Mouse (Mus musculus) forebrain, embryonic 14.5 days (tissue): Measurements from ENCODE around the gene Cckar. TPM values are rescaled to one million over a fixed set of nuclear protein-coding genes. Genes with fewer than 3 reads are reported as not detected.
A peak's percentile ranks its signal among the peaks of the same experiment; 100 is the strongest.

Experiments
- ATAC-seq: fragments of 200-750 bp; cut with Nextera tagmentation; 2 replicates; pipeline ENCODE4 v1.8.0; 2017; ENCODE audit warnings: mild to moderate bottlenecking, moderate library complexity
- DNase-seq: peaks from one replicate; pipeline ENCODE4 v3.0.0-alpha.2; 2015; ENCODE audit warnings: low spot score
- H3K27ac ChIP-seq: fragments of 300-500 bp; sonication (generic); 2 replicates; pipeline ENCODE4 v1.5.1; 2014; ENCODE audit warnings: low read depth, mild to moderate bottlenecking, control low read depth, low read length, moderate library complexity
- H3K27me3 ChIP-seq: fragments of 300-500 bp; sonication (generic); replicated peaks from 2 replicates; pipeline ENCODE4 v1.6.1; 2014; ENCODE audit warnings: low read length, control low read depth, mixed read lengths; ENCODE audit not compliant: control insufficient read depth, insufficient read depth
- H3K36me3 ChIP-seq: fragments of 300-500 bp; sonication (generic); 2 replicates; pipeline ENCODE4 v1.6.1; 2014; ENCODE audit warnings: low read length, control low read depth; ENCODE audit not compliant: control insufficient read depth, insufficient read depth
- H3K4me1 ChIP-seq: fragments of 300-500 bp; sonication (generic); 2 replicates; pipeline ENCODE4 v1.6.1; 2014; ENCODE audit warnings: antibody characterized with exemption, low read length, control low read depth; ENCODE audit not compliant: control insufficient read depth, insufficient read depth
- H3K4me2 ChIP-seq: fragments of 300-500 bp; sonication (generic); 2 replicates; pipeline ENCODE4 v1.6.1; 2014; ENCODE audit warnings: mild to moderate bottlenecking, control low read depth, low read length
- H3K4me3 ChIP-seq: fragments of 300-500 bp; sonication (generic); 2 replicates; pipeline ENCODE4 v1.5.1; 2014; ENCODE audit warnings: low read depth, low read length, control low read depth
- H3K9ac ChIP-seq: fragments of 300-500 bp; sonication (generic); 2 replicates; pipeline ENCODE4 v1.6.1; 2014; ENCODE audit warnings: mild to moderate bottlenecking, low read length, control low read depth, moderate library complexity
- H3K9me3 ChIP-seq: fragments of 300-500 bp; sonication (generic); replicated peaks from 2 replicates; pipeline ENCODE4 v1.6.1; 2016; ENCODE audit warnings: low read length, control low read depth, mixed read lengths; ENCODE audit not compliant: control insufficient read depth
- WGBS: fragments of 180-500 bp; shearing (Covaris S2); extraction: QIAGEN DNeasy Blood & Tissue Kit; methylation state at CpG from one replicate; pipeline ENCODE4 v1.1.7; 2014; 5-methylcytosine and 5-hydroxymethylcytosine counted together
- polyA plus RNA-seq: library from polyadenylated mRNA; unstranded; fragments of >200 nt; fragmentation: Nextera tagmentation; extraction: Ambion mirVana; gene quantifications from 2 replicates; pipeline ENCODE4 v1.2.1, GENCODE M21; 2014

The Cckar gene
- polyA plus RNA-seq, 1 experiment from 2014 or later: 1.4 TPM

- Histone ChIP-seq H3K4me3 (no peak overlapping the region), H3K27me3 (no peaks in the 10 kb centered on the region), H3K4me1 (no peaks in the 10 kb centered on the region), H3K27ac (no peak overlapping the region), H3K4me2 (no peak overlapping the region), H3K9me3 (no peaks in the 10 kb centered on the region), H3K9ac (no peak overlapping the region), H3K36me3 (no peaks in the 10 kb centered on the region)
- ATAC-seq (no peak), DNase-seq (no peak)
Measured at GRCm38 (mm10) chr5:53663665-53664064, 43.8 kb downstream of the Cckar start.

DNA sequence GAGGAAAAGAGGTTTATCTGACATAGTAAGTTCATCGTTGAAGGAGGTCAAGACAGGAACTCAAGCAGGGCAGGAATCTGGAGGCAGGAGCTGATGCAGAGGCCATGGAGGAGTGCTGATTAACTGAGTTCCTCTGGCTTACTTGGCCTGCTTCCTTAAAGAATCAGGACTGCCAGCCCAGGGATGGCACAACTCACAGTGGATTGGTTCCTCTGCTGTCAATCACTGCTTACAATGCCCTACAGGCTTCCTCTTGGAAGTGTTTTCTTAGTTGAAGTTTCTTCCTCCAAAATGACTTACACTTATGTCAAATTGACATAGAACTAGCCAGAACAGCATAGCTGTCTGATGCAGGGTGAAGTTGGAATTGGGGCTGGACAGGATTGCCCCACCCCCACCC is 45.1 kb downstream of the Cckar start:
- Histone ChIP-seq H3K27ac (no peak overlapping the region), H3K27me3 (no peaks in the 10 kb centered on the region), H3K4me3 (no peak overlapping the region), H3K36me3 (no peaks in the 10 kb centered on the region), H3K4me2 (no peak overlapping the region), H3K9me3 (no peaks in the 10 kb centered on the region), H3K9ac (no peak overlapping the region), H3K4me1 (no peaks in the 10 kb centered on the region)
- ATAC-seq: peak; percentile 13; the same call in 1 of the 2 replicates
- WGBS: 70% methylated on average over 1 of the region's 1 CpGs
- no peak for DNase-seq

DNA sequence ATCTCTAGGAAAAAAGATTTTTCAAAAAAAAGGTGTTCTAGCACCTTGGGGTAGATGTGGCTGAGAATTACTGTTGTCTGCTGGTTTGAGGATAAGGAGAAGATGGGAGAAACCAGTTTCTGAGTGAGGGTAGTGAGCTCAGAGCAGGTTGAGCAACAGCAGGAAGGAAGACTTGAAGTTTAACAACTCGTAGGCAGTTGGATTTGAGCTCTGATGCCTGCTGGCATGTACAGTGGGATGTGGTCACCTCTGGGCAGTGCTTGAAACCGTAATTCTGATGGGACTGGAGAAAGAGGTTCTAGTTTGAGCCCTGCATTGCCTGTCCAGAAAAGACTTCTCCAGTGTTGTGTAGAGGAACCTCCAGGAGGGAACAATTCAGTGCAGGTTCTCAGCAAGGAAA is 46.0 kb downstream of the Cckar start:
- DNase-seq (no peak), ATAC-seq (no peak)
- Histone ChIP-seq H3K27ac (no peak overlapping the region), H3K4me1 (no peaks in the 10 kb centered on the region), H3K36me3 (peaks cover 5% of the 10 kb centered on the region; the same call in 1 of the 2 replicates), H3K9me3 (no peaks in the 10 kb centered on the region), H3K4me3 (no peak overlapping the region), H3K27me3 (no peaks in the 10 kb centered on the region), H3K9ac (no peak overlapping the region), H3K4me2 (no peak overlapping the region)
- 93% methylated on average over 2 of the region's 2 CpGs for WGBS

DNA sequence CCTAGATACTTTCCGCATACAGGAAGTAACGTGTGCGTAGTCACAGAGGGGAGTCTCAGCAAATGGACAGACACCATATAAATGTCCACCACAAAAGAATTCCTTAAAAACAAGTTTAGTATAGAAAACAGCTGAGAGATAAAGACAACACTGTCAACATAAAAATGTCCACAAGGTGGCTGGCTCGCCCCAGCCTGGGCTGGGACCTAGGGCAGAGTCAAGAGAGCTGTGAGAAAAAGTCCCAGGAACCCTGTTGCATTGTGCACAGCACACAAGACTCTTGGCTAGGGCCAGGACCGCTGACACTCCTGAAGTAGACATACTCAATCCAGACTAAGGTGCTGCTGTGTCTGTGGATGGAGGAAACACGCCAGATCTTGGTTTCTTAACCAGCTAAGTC is 49.6 kb downstream of the Cckar start:
- Histone ChIP-seq H3K4me1 (no peaks in the 10 kb centered on the region), H3K9ac (no peak overlapping the region), H3K4me3 (no peak overlapping the region), H3K9me3 (no peaks in the 10 kb centered on the region), H3K4me2 (no peak overlapping the region), H3K27me3 (no peaks in the 10 kb centered on the region), H3K27ac (no peak overlapping the region), H3K36me3 (peaks cover 12% of the 10 kb centered on the region; the same call in 1 of the 2 replicates)
- WGBS: 80% methylated on average over 6 of the region's 6 CpGs
- DNase-seq (peak; percentile 46), ATAC-seq (peak; percentile 54; the same call in 1 of the 2 replicates)

DNA sequence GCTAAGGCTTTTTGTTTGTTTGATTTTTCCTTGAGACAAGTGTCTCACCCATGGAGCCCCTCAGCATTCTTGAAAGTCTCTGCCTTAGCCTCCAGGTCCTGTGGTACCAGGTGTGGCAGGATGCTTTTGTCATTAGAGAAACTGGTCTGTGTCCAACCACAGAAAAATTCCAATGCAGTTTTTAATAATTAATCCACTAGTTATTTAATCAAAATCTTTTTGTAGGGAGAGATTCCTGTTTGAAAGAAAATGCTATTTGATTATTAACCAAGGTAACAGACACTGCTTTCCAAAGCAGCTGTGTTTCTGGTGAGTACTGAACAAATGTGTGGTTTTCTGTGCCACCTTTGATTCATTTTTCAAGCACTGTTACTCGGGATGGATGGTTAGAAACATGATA is 50.9 kb downstream of the Cckar start:
- DNase-seq (no peak), ATAC-seq (no peak)
- WGBS: 28% methylated on average over 1 of the region's 1 CpGs

More for the DNA sequence above, 50.9 kb downstream of the Cckar start:
- no peak overlapping the region for H3K4me3 ChIP-seq
- no peaks in the 10 kb centered on the region for H3K9me3 ChIP-seq
- H3K36me3 ChIP-seq: peaks cover 23% of the 10 kb centered on the region
- H3K27ac ChIP-seq: no peak overlapping the region
- H3K4me1 ChIP-seq: no peaks in the 10 kb centered on the region
- H3K4me2 ChIP-seq: no peak overlapping the region
- no peaks in the 10 kb centered on the region for H3K27me3 ChIP-seq
- H3K9ac ChIP-seq: no peak overlapping the region

Other genes with a start within 250 kb of the Cckar start
- gene Rbpj, start 241.6 kb downstream of the Cckar start, polyA plus RNA-seq: 49.4 and 51.2 TPM in 2 replicates
- gene Tbc1d19, start 101.9 kb upstream of the Cckar start, polyA plus RNA-seq: 60.9 and 69.7 TPM in 2 replicates